Comparison of ENCODE assay signal across 8 mouse cellular contexts in the genomic region with DNA sequence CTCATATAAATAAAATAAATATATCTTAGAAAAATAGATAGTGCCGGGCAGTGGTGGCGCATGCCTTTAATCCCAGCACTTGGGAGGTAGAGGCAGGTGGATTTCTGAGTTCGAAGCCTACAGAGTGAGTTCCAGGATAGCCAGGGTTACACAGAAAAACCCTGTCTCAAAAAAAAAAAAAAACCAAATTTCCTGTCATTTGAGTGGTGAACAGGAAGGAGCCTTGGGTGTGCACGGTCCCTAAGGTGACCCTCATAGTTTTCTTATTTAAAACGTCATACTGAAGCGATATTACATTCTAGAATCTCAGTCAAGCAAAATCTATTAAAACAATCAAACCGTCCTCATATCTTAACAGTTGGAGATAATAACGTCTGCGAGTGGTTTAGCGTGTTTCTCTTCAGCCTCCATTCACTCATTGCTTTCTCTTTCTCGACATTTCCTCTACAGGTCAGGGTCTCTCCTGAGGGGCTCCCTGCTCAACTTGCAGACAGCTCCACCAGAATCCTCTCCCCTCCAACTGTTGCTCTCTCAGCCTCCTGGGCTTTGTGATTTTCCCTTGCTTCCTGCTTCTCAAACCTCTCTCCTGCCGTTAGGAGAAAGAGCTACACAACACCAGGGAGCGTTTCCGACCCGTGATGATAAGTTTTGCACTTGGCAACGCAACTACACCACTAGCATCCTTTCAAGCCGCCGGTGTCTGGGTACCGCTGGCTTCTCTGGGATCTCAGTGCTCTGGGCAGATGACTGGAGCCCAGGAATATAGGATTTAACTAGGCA. TPM values are rescaled to one million over a fixed set of nuclear protein-coding genes. Genes with fewer than 3 reads are reported as not detected.
DNase-seq lines count a peak whose midpoint lies in the region; ATAC-seq lines count a peak whose summit lies in the region.

No protein-coding gene starts in this region.

- peak; percentile 9 to 19 for DNase-seq in urinary bladder, postnatal 36 days (ENCODE audit: low spot score in 2 of 2)
- no peak for DNase-seq in urinary bladder, adult 2 months (ENCODE audit: low spot score)
- peak; percentile 34 for DNase-seq in cerebellum, adult 8-10 months
- peak; percentile 41 for DNase-seq in forelimb bud, embryonic 11.5 days (ENCODE audit: low read depth, low spot score)
- DNase-seq in intestine, embryonic 14.5 days (ENCODE audit: low spot score) = peak; percentile 84
- DNase-seq in liver, embryonic 13.5 days = no peak
- DNase-seq in natural killer cell, adult 2 months (ENCODE audit: low spot score in 2 of 2) = peak; percentile 18 to 36
- peak; percentile 61 for DNase-seq in thymus, postnatal 14 days

- H3K36me3 ChIP-seq in intestine, embryonic 14.5 days (ENCODE audit: control insufficient read depth, insufficient read depth, low read length) = no peaks in the 10 kb centered on the region
- no peaks in the 10 kb centered on the region for H3K36me3 ChIP-seq in liver, embryonic 13.5 days

- ATAC-seq in intestine, embryonic 14.5 days (replicated peaks; ENCODE audit: low FRiP score, low TSS enrichment, low read depth) = no peak
- ATAC-seq in liver, embryonic 13.5 days (ENCODE audit: low read depth) = no peak

- H3K4me3 ChIP-seq in intestine, embryonic 14.5 days (ENCODE audit: low read depth, low read length) = peak overlapping the region; percentile 84
- H3K4me3 ChIP-seq in liver, embryonic 13.5 days (replicated peaks) = peak overlapping the region; percentile 76

- WGBS in intestine, embryonic 14.5 days = 19% methylated on average over 19 of the region's 19 CpGs
- WGBS in liver, embryonic 13.5 days (ENCODE audit: insufficient replicate concordance) = 17% methylated on average over 19 of the region's 19 CpGs

- peak overlapping the region; percentile 55 for H3K4me2 ChIP-seq in intestine, embryonic 14.5 days (ENCODE audit: low read length)
- H3K4me2 ChIP-seq in liver, embryonic 13.5 days = peak overlapping the region; percentile 86

- no peaks in the 10 kb centered on the region for H3K27me3 ChIP-seq in intestine, embryonic 14.5 days (replicated peaks; ENCODE audit: control insufficient read depth, insufficient read depth, low read length)
- no peaks in the 10 kb centered on the region for H3K27me3 ChIP-seq in liver, embryonic 13.5 days

- H3K9me3 ChIP-seq in intestine, embryonic 14.5 days (ENCODE audit: control insufficient read depth, low read length) = no peaks in the 10 kb centered on the region
- no peaks in the 10 kb centered on the region for H3K9me3 ChIP-seq in liver, embryonic 13.5 days (replicated peaks)

- no peaks in the 10 kb centered on the region; the same call in 1 of the 2 replicates for H3K4me1 ChIP-seq in intestine, embryonic 14.5 days (replicated peaks; ENCODE audit: control insufficient read depth, insufficient read depth, low read length)
- peaks cover 36% of the 10 kb centered on the region for H3K4me1 ChIP-seq in liver, embryonic 13.5 days (replicated peaks)

- H3K27ac ChIP-seq in intestine, embryonic 14.5 days (ENCODE audit: low read depth) = no peak overlapping the region; the same call in 1 of the 2 replicates
- no peak overlapping the region for H3K27ac ChIP-seq in liver, embryonic 13.5 days

- peak overlapping the region; percentile 40 for H3K9ac ChIP-seq in intestine, embryonic 14.5 days (ENCODE audit: low read length)
- peak overlapping the region; percentile 67 for H3K9ac ChIP-seq in liver, embryonic 13.5 days

RNA-seq across cellular contexts. Expression of a gene that starts 1.5 kb away (rescaled TPM):
- 0.48 and 0.69 TPM in 2 replicates for polyA plus RNA-seq in urinary bladder, adult 2 months (2012; rRNA removed)
- 1.5 and 1.7 TPM in 2 replicates for polyA plus RNA-seq in intestine, embryonic 14.5 days (2014; fragmentation: Nextera tagmentation; extraction: Ambion mirVana)
- polyA plus RNA-seq in liver, embryonic 13.5 days (2015; fragmentation: Nextera tagmentation; extraction: Ambion mirVana) = 0.05 and 0.13 TPM in 2 replicates

RNA-seq across cellular contexts. Expression of a gene that starts 6.8 kb away (rescaled TPM):
- polyA plus RNA-seq in urinary bladder, adult 2 months (2012; rRNA removed) = 0.25 TPM in 1 of 2 replicates, not detected in the other
- polyA plus RNA-seq in intestine, embryonic 14.5 days (2014; fragmentation: Nextera tagmentation; extraction: Ambion mirVana) = not detected in 2 replicates
- not detected in 2 replicates for polyA plus RNA-seq in liver, embryonic 13.5 days (2015; fragmentation: Nextera tagmentation; extraction: Ambion mirVana)

RNA-seq across cellular contexts. Expression of a gene that starts 46.2 kb away (rescaled TPM):
- polyA plus RNA-seq in urinary bladder, adult 2 months (2012; rRNA removed) = 13.7 and 14.9 TPM in 2 replicates
- 7.5 and 8.3 TPM in 2 replicates for polyA plus RNA-seq in intestine, embryonic 14.5 days (2014; fragmentation: Nextera tagmentation; extraction: Ambion mirVana)
- polyA plus RNA-seq in liver, embryonic 13.5 days (2015; fragmentation: Nextera tagmentation; extraction: Ambion mirVana) = 16.5 and 18.1 TPM in 2 replicates

RNA-seq across cellular contexts. Expression of a gene that starts 46.9 kb away (rescaled TPM):
- 14.1 and 14.3 TPM in 2 replicates for polyA plus RNA-seq in urinary bladder, adult 2 months (2012; rRNA removed)
- polyA plus RNA-seq in intestine, embryonic 14.5 days (2014; fragmentation: Nextera tagmentation; extraction: Ambion mirVana) = 6.8 and 6.9 TPM in 2 replicates
- 3.1 and 3.3 TPM in 2 replicates for polyA plus RNA-seq in liver, embryonic 13.5 days (2015; fragmentation: Nextera tagmentation; extraction: Ambion mirVana)

Comparison
In these comparisons a context has a peak if more than half of its experiments do, and no peak if none do; other contexts are left out.
1. DNase-seq: peak in urinary bladder, postnatal 36 days (2 of 2), cerebellum, adult 8-10 months (single experiment), forelimb bud, embryonic 11.5 days (single experiment), intestine, embryonic 14.5 days (single experiment), natural killer cell, adult 2 months (2 of 2) and thymus, postnatal 14 days (single experiment); none in urinary bladder, adult 2 months (single experiment) and liver, embryonic 13.5 days (single experiment).